Mouse (Mus musculus): ENCODE measurements around the gene Mapk9.

GRCm38 (mm10) chr11:49895966-49896590, 49.5 kb downstream of the Mapk9 start:
- no peak for TF ChIP-seq CHD2 (IDR thresholded peaks at IDR 0.05; ENCODE audit: low read depth, low read length)
- no peak for TF ChIP-seq MAFK (IDR thresholded peaks at IDR 0.05; ENCODE audit: insufficient read depth, low read depth, low read length)
